In genomic region chr4:151449981-151450380, GRCm38 (mm10) we compare ENCODE assay signal across 14 mouse cellular contexts.
A peak's percentile ranks its signal among the peaks of the same experiment; 100 is the strongest.
DNase-seq lines count a peak whose midpoint lies in the region; ATAC-seq lines count a peak whose summit lies in the region.
"Had no signal": no experiment of that assay in that cellular context is flagged by ENCODE, and none has a peak within 500 bp of the region (broad histone marks: within the 10 kb centered on the region; RNA-seq: fewer than 3 reads in every experiment).

No protein-coding gene starts in this region.

- WGBS in hindbrain, embryonic 14.5 days: 8% methylated on average over 8 of the region's 8 CpGs
- 9% methylated on average over 8 of the region's 8 CpGs for WGBS in midbrain, embryonic 16.5 days

- ATAC-seq in hindbrain, embryonic 14.5 days (ENCODE audit: low FRiP score): peak; percentile 68; the same call in 1 of the 2 replicates
- ATAC-seq in midbrain, embryonic 16.5 days: no peak

- peak overlapping the region; percentile 28; the same call in 1 of the 2 replicates for H3K27ac ChIP-seq in hindbrain, embryonic 14.5 days
- H3K27ac ChIP-seq in midbrain, embryonic 16.5 days (ENCODE audit: low read length): peak overlapping the region; percentile 31; the same call in 1 of the 2 replicates

- no peaks in the 10 kb centered on the region for H3K9me3 ChIP-seq in hindbrain, embryonic 14.5 days (ENCODE audit: control insufficient read depth, low read length)
- H3K9me3 ChIP-seq in midbrain, embryonic 16.5 days (replicated peaks; ENCODE audit: control insufficient read depth, low read length, poor library complexity, severe bottlenecking): no peaks in the 10 kb centered on the region

- H3K4me1 ChIP-seq in hindbrain, embryonic 14.5 days (replicated peaks; ENCODE audit: control insufficient read depth, insufficient read depth, low read length): peaks cover 34% of the 10 kb centered on the region
- peaks cover 27% of the 10 kb centered on the region for H3K4me1 ChIP-seq in midbrain, embryonic 16.5 days (ENCODE audit: control insufficient read depth, insufficient read depth, low read length)
- H3K4me1 ChIP-seq: megakaryocyte, embryonic 14.5 days had no signal

- 0 out of 2 replicates have a peak overlapping the region, but pooled peaks have one; percentile 5 for H3K9ac ChIP-seq in hindbrain, embryonic 14.5 days
- H3K9ac ChIP-seq in midbrain, embryonic 16.5 days (ENCODE audit: low read depth, low read length): peak overlapping the region; percentile 37; the same call in 1 of the 2 replicates
- H3K9ac ChIP-seq: lung, embryonic 14.5 days had no signal

- H3K27me3 ChIP-seq in hindbrain, embryonic 14.5 days (ENCODE audit: control insufficient read depth, insufficient read depth, low read length): no peaks in the 10 kb centered on the region
- H3K27me3 ChIP-seq in midbrain, embryonic 16.5 days (ENCODE audit: control insufficient read depth, insufficient read depth, low read depth, low read length): no peaks in the 10 kb centered on the region
- H3K27me3 ChIP-seq: megakaryocyte, embryonic 14.5 days had no signal

- DNase-seq in cerebellum, postnatal 14 days: peak; percentile 52 to 53
- DNase-seq in cerebellum, adult 8-10 months: no peak
- DNase-seq in ZHBTc4 (ENCODE audit: low read depth, low spot score): peak; percentile 45
- peak; percentile 50 for DNase-seq in hindbrain, embryonic 14.5 days (ENCODE audit: low spot score)
- DNase-seq in gastrocnemius, postnatal 25 days: no peak
- DNase-seq in urinary bladder, postnatal 10 days (ENCODE audit: low spot score): no peak
- no peak for DNase-seq in frontal cortex, postnatal 14 days (ENCODE audit: low spot score in 2 of 2)
- DNase-seq: heart, adult 11 months; heart, postnatal 14 days; kidney, adult 18-20 months; lung, embryonic 14.5 days; thymus, adult 18-20 months had no signal

- no peak overlapping the region for H3K4me2 ChIP-seq in hindbrain, embryonic 14.5 days (replicated peaks)
- no peak overlapping the region for H3K4me2 ChIP-seq in midbrain, embryonic 16.5 days (ENCODE audit: low read length)
- H3K4me2 ChIP-seq: lung, embryonic 14.5 days had no signal

- no peak overlapping the region for H3K4me3 ChIP-seq in hindbrain, embryonic 14.5 days (replicated peaks; ENCODE audit: low read length)
- no peak overlapping the region for H3K4me3 ChIP-seq in midbrain, embryonic 16.5 days (ENCODE audit: low read depth, low read length)
- H3K4me3 ChIP-seq: megakaryocyte, embryonic 14.5 days had no signal

- no peaks in the 10 kb centered on the region for H3K36me3 ChIP-seq in hindbrain, embryonic 14.5 days (replicated peaks; ENCODE audit: control insufficient read depth, insufficient read depth)
- H3K36me3 ChIP-seq in midbrain, embryonic 16.5 days (ENCODE audit: control insufficient read depth, insufficient read depth, low read length): no peaks in the 10 kb centered on the region

Comparison
In these comparisons a context has a peak if more than half of its experiments do, and no peak if none do; other contexts are left out.
1. DNase-seq: peak in cerebellum, postnatal 14 days (2 of 2), ZHBTc4 (single experiment) and hindbrain, embryonic 14.5 days (single experiment); none in cerebellum, adult 8-10 months (single experiment), gastrocnemius, postnatal 25 days (single experiment), urinary bladder, postnatal 10 days (single experiment) and frontal cortex, postnatal 14 days (0 of 2).